Mouse (Mus musculus) brain, embryonic 14.5 days (tissue): ENCODE results near the gene Fry. TPM values are rescaled to one million over a fixed set of nuclear protein-coding genes. Genes with fewer than 3 reads are reported as not detected.

Experiments
- DNase-seq: peaks from one replicate; pipeline ENCODE4 v3.0.0-alpha.2; 2011; ENCODE audit warnings: low read depth
- CTCF ChIP-seq: fragments of 200-500 bp; IDR thresholded peaks from 2 replicates; pipeline ENCODE4 v1.5.1; 2012; ENCODE audit warnings: inconsistent platforms, mild to moderate bottlenecking, moderate library complexity, borderline replicate concordance; ENCODE audit not compliant: insufficient read depth, insufficient read length; ENCODE audit errors: extremely low read depth
- POLR2A ChIP-seq: fragments of 200-500 bp; IDR thresholded peaks from 2 replicates; pipeline ENCODE4 v1.6.1; 2012; ENCODE audit warnings: mild to moderate bottlenecking, inconsistent platforms, borderline replicate concordance; ENCODE audit not compliant: poor library complexity, insufficient read depth, insufficient read length, severe bottlenecking; ENCODE audit errors: extremely low read depth
- polyA plus RNA-seq: library from polyadenylated mRNA; depleted of rRNA; stranded (reverse); fragments of >200 nt; gene quantifications from 2 replicates; pipeline ENCODE4 v1.2.3, GENCODE M21; 2012

The Fry gene
- polyA plus RNA-seq, 1 experiment = 61.6 TPM

- TF ChIP-seq CTCF (peak; percentile 57; the same call in 1 of the 2 replicates), POLR2A (no peak)
- DNase-seq = peak; percentile 40
Observed at GRCm38 (mm10) chr5:150232159-150233150, 114.0 kb downstream of the Fry start.

GRCm38 (mm10) chr5:150233154-150233886 is 114.9 kb downstream of the Fry start:
- no peak for TF ChIP-seq POLR2A
- TF ChIP-seq CTCF = peak; percentile 75

GRCm38 (mm10) chr5:150235931-150236330 is 117.5 kb downstream of the Fry start:
- DNase-seq = no peak
- TF ChIP-seq POLR2A = no peak
- no peak for TF ChIP-seq CTCF

More at GRCm38 (mm10) chr5:150233154-150233886, 114.9 kb downstream of the Fry start:
- DNase-seq = peak; percentile 83

- TF ChIP-seq CTCF = no peak
- no peak for TF ChIP-seq POLR2A
- DNase-seq = no peak
Observed at GRCm38 (mm10) chr5:150236597-150236996, 118.2 kb downstream of the Fry start.

GRCm38 (mm10) chr5:150241638-150242037 is 123.2 kb downstream of the Fry start:
- DNase-seq = peak; percentile 73
- TF ChIP-seq POLR2A = no peak
- no peak for TF ChIP-seq CTCF

- TF ChIP-seq POLR2A = no peak
- TF ChIP-seq CTCF = peak; percentile 43; the same call in 1 of the 2 replicates
- DNase-seq = no peak
Observed at GRCm38 (mm10) chr5:150246737-150247136, 128.3 kb downstream of the Fry start.

GRCm38 (mm10) chr5:150257764-150258163 is 139.3 kb downstream of the Fry start:
- TF ChIP-seq CTCF (peak; percentile 40; the same call in 1 of the 2 replicates), POLR2A (no peak)
- no peak for DNase-seq

- DNase-seq = peak; percentile 93
Observed at GRCm38 (mm10) chr5:150259191-150260053, 141.0 kb downstream of the Fry start.

GRCm38 (mm10) chr5:150260054-150260386 is 141.6 kb downstream of the Fry start:
- TF ChIP-seq POLR2A (no peak), CTCF (no peak)
- no peak for DNase-seq

More at GRCm38 (mm10) chr5:150259191-150260053, 141.0 kb downstream of the Fry start:
- TF ChIP-seq POLR2A (peak; percentile 24; the same call in 1 of the 2 replicates), CTCF (no peak)

GRCm38 (mm10) chr5:150261361-150261760 is 142.9 kb downstream of the Fry start:
- no peak for TF ChIP-seq POLR2A
- no peak for TF ChIP-seq CTCF
- DNase-seq = peak; percentile 27
